Mouse (Mus musculus) cerebellum, adult 2 months (tissue): ENCODE results near the gene Cdc14a. TPM values are rescaled to one million over a fixed set of nuclear protein-coding genes. Genes with fewer than 3 reads are reported as not detected.

ENCODE experiments used
- DNase-seq, 2 experiments: peaks; one replicate each; pipeline ENCODE4 v3.0.0; 2021
- H3K27ac ChIP-seq: fragments of 200-500 bp; 2 replicates; pipeline ENCODE4 v1.5.1; 2012; ENCODE audit warnings: low read length, control low read depth, inconsistent platforms; ENCODE audit not compliant: insufficient read depth
- H3K27me3 ChIP-seq: fragments of 200-500 bp; 2 replicates; pipeline ENCODE4 v1.6.1; 2012; ENCODE audit warnings: inconsistent platforms, mild to moderate bottlenecking, low read length, moderate library complexity; ENCODE audit not compliant: control insufficient read depth, insufficient read depth
- H3K4me1 ChIP-seq: fragments of 200-500 bp; 2 replicates; pipeline ENCODE4 v1.6.1; 2011; ENCODE audit warnings: low read length; ENCODE audit not compliant: control insufficient read depth, insufficient read depth
- H3K4me3 ChIP-seq: fragments of 200-500 bp; replicated peaks from 2 replicates; pipeline ENCODE3; 2011; ENCODE audit warnings: mild to moderate bottlenecking, low read depth, low read length, control low read depth; ENCODE audit not compliant: insufficient read depth
- CTCF ChIP-seq: fragments of 200-500 bp; IDR thresholded peaks from 2 replicates; pipeline ENCODE4 v1.5.1; 2011; ENCODE audit warnings: low read depth, mild to moderate bottlenecking, control low read depth, low read length, moderate library complexity, borderline replicate concordance; ENCODE audit not compliant: insufficient read depth
- POLR2A ChIP-seq: fragments of 200-500 bp; IDR thresholded peaks from 2 replicates; pipeline ENCODE4 v1.6.1; 2011; ENCODE audit warnings: low read length, control low read depth, borderline replicate concordance; ENCODE audit not compliant: insufficient read depth
- WGBS: fragments of 180-500 bp; shearing (Covaris S2); methylation state at CpG from one replicate; pipeline ENCODE4 v1.1.7; 2018; 5-methylcytosine and 5-hydroxymethylcytosine counted together
- polyA plus RNA-seq: library from polyadenylated mRNA; depleted of rRNA; stranded (reverse); fragments of >200 nt; gene quantifications from 2 replicates; pipeline ENCODE4 v1.2.3, GENCODE M21; 2012; rRNA removed

Gene Cdc14a
- polyA plus RNA-seq, result 2.6 and 3.0 TPM in 2 replicates

DNA sequence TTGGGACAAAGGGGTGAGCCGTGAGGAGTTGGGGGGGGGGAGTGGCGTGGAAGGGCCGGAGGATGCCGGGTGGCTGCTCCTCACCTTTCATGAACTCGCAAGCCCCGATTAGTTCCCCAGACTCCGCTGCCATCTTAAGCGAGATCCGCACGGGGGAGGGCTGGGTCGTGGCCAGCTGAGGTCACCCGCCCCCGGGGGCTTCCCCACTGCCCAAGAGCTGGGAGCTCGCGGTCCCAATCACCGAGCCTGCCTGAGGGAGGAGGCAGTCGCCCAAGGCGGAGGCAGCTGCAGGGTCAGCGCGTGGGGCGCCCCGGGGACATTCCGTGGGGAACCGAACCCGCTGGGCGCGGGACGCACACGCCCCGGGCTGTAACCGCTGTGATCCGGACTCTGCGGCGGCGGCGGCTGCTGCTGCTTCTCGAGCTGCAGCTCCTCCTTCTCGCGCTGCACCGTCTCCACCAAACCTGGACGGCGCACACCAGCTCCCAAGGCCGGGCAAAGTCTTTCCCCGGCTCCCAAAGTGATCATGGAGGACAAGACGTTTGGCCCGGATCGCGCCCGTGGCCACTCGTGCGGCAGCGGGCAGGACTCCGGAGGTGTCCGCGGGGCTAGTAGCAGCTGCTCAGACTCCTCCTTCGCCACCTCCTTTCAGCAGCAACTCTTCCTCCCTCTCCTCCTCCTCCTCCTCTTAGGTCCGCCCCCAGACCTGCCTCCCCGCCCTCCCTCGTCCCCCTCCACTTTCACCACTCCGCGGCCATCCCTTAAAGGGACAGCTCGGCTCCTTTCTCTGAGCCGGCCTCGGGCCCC, at the start of gene Cdc14a:
TSS of gene Cdc14a (minus strand) at position 680 of the 807 bp plus-strand sequence.
- TF ChIP-seq POLR2A (0 out of 2 replicates have a peak, but pooled peaks have one; percentile 13), CTCF (no peak)
- under 1% methylated on average over 64 of the region's 64 CpGs for WGBS
- Histone ChIP-seq H3K27me3 (no peaks in the 10 kb centered on the region), H3K4me1 (no peaks in the 10 kb centered on the region; the same call in 1 of the 2 replicates), H3K4me3 (peak within 1 kb of the TSS; percentile 62), H3K27ac (no peak within 1 kb of the TSS)
- peak; percentile 71 to 73 for DNase-seq

DNA sequence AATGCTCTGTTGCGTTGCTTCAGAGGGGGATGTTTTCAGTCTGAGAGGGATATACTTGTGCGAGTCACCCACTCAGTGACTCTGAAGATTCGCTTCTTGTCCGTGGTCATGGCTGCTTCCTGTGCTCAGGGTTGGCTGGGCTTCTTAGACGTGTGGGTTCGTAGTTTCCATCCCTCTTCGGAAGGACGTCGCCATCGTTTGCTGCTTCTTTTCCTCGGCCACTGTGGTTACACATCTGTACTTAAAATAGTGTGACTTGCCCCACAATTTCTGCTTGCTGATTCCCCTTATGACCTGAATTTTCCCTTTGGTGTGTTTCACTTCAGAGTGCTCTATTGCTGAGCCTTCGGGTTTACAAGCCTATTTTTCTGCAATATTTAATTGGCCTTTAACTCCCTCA, 41.9 kb upstream of the Cdc14a start:
- H3K4me1 ChIP-seq, result no peaks in the 10 kb centered on the region
- H3K27me3 ChIP-seq, result no peaks in the 10 kb centered on the region
- no peak overlapping the region for H3K27ac ChIP-seq
- WGBS, result 93% methylated on average over 12 of the region's 12 CpGs
- no peak overlapping the region for H3K4me3 ChIP-seq
- no peak for TF ChIP-seq CTCF
- no peak for TF ChIP-seq POLR2A
- DNase-seq, result no peak

DNA sequence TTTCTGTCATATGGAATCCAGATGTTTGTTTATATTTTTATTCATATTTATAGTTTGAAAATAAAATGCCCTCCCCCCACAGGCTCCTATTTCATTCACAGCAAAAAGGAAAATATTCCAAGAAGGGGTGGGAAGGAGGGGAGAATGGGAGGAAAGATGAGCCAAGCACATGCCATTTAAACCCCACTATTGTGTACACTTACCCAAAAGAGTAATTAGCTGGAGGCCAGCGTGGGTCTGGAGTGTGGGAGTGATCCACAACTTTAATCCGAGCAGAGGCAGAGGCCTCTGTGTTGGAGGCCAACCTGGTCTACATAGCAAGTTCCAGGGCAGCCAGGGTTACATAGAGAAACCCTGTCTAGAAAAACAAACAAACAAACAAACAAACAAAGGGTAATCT, 40.5 kb upstream of the Cdc14a start:
- Histone ChIP-seq H3K4me1 (no peaks in the 10 kb centered on the region), H3K4me3 (no peak overlapping the region), H3K27ac (no peak overlapping the region), H3K27me3 (no peaks in the 10 kb centered on the region)
- no peak for DNase-seq
- TF ChIP-seq CTCF (no peak), POLR2A (no peak)
- 49% methylated on average over 2 of the region's 2 CpGs for WGBS

DNA sequence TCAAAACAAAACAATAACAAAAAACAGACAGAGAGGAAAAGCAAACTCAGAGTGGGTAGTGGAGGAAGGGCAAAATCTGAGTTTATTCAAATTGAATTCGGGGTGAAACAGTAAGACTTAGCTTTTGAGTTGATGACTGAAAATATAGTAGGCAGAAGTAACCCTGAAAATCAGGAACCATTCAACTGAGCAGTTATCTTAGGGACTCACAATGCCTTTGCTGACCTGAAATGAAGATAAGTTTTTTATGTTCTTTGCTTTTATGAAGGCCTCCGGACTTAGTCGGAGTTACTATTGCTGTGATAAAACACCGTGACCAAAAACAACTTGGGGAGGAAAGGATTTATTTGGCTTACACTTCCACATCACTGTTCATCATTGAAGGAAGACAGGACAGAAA, 37.2 kb upstream of the Cdc14a start:
- Histone ChIP-seq H3K27ac (no peak overlapping the region), H3K27me3 (no peaks in the 10 kb centered on the region), H3K4me3 (no peak overlapping the region), H3K4me1 (no peaks in the 10 kb centered on the region)
- TF ChIP-seq CTCF, result no peak
- no peak for TF ChIP-seq POLR2A
- 79% methylated on average over 4 of the region's 4 CpGs for WGBS
- DNase-seq, result no peak

DNA sequence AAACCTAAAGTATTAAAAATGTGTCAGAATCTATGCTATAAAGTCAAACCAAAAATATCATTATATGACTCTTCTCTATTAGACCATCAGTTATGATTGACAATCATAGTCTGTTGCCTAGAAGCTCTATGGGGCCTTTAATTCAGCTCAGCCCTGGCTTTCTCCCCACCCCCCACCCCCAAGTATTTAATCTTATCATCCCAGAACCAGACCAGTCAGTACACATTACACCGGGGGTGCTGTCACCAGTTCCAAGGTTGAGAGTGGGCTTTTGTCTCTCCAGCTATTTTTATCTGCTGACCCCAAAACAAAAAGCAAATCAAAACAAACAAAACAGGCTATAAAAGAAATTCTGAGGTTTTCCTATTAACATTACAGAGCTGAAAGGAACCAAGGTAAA, 30.7 kb upstream of the Cdc14a start:
- TF ChIP-seq CTCF, result no peak
- TF ChIP-seq POLR2A, result no peak
- no peaks in the 10 kb centered on the region for H3K27me3 ChIP-seq
- H3K4me3 ChIP-seq, result no peak overlapping the region
- no peak for DNase-seq
- 89% methylated on average over 1 of the region's 1 CpGs for WGBS
- no peak overlapping the region for H3K27ac ChIP-seq
- no peaks in the 10 kb centered on the region for H3K4me1 ChIP-seq

DNA sequence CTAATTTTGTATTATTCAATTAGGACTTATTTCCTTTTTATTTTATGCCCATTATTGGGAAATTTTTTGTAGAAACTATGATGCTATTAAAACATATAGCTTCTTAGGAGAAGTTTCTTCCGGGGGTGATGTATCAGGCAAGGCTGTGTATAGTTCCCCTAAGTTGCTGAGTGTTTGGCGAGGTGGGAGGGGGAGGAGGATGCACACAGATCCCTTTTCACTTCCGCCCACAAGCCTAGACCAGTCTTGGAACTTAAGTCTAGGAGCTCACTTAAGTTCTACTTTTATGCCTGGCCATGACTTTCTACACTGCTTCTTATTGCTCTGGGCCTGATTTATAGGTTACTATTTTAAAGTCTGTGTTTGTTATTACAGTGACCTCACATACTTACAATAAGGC, 26.9 kb upstream of the Cdc14a start:
- TF ChIP-seq POLR2A, result no peak
- no peak for TF ChIP-seq CTCF
- Histone ChIP-seq H3K27ac (no peak overlapping the region), H3K4me1 (no peaks in the 10 kb centered on the region), H3K27me3 (no peaks in the 10 kb centered on the region), H3K4me3 (no peak overlapping the region)
- no peak for DNase-seq
- 90% methylated on average over 3 of the region's 3 CpGs for WGBS

DNA sequence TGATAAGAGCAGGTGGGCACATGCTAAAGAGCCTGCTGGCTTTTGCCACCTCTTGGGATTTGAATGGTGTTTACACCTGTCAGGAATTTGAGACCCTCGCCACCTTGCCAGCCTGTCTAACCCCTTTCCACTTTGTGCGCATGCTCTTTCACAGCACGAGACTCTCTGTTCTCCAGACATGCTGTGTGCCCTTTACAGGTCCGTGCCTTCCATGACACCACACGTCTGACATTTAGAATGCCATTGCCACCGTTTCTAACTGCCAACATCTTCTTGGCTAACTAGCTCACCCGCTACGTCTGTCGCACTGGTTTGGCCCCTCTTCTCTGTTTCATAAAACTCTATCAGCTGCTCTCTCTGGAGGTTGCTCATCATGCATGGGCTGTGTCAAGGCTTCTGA, 20.5 kb upstream of the Cdc14a start:
- H3K27me3 ChIP-seq, result no peaks in the 10 kb centered on the region
- 20% methylated on average over 9 of the region's 9 CpGs for WGBS
- TF ChIP-seq CTCF (no peak), POLR2A (no peak)
- H3K27ac ChIP-seq, result no peak overlapping the region
- H3K4me1 ChIP-seq, result no peaks in the 10 kb centered on the region
- DNase-seq, result no peak
- no peak overlapping the region for H3K4me3 ChIP-seq

DNA sequence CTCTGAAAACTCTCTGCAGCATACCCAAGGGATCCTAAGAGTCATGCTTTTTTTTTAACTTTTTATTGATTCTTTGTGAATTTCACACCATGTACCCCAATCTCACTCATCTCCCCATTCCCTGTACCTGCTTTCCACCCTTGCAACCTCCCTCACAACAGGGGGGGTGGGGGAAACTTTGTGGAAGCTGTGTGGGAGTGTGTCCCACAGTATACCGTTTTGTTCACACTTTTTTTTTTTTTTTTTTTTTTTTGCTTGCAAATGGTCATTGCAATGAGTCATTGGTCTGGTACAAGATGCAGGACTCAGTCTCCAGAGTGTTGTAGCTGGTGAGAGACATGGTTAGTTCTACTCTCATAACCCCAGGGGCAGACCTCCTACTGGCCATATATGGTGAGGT, 19.0 kb upstream of the Cdc14a start:
- Histone ChIP-seq H3K4me3 (no peak overlapping the region), H3K4me1 (no peaks in the 10 kb centered on the region), H3K27me3 (no peaks in the 10 kb centered on the region), H3K27ac (no peak overlapping the region)
- 83% methylated on average over 1 of the region's 1 CpGs for WGBS
- no peak for DNase-seq
- TF ChIP-seq POLR2A (no peak), CTCF (no peak)
